In the genomic region with DNA sequence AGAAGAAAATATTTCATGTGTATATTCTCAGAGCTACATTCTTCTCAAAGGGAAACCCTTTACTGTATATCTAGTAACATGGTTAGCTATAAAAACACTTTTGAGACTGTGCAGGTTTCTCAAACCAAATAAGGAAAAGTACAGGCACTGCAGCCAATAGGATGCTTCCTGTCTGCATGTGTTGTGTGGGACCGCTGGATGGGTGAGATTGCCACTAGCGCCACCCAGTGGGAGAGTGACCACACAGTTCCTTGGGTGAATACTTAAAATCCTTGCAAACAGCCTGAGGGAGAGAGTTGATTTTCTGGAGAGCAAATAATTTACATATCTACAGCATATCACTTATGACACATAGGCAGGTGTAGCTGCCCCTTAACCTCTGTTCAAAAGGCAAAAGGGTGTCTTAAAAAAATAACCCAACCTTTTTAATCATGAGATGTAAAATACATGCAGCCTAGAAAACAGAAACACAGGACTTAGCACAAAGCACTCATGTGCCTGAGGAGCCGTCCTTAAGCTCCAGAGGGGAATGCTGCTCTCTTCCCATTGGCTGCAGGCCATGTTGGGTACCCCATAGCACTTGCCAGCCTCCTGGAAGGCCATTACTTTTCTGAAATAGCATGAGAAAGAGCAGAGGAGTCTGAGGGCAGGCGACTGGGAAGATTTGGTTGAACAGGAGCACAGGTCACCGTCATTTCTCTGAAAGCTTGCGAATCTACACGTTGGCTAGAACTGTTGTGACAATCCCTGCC, we compare ENCODE assay signal across 8 mouse cellular contexts. TPM values are rescaled to one million over a fixed set of nuclear protein-coding genes. Genes with fewer than 3 reads are reported as not detected.
DNase-seq lines count a peak whose midpoint lies in the region; ATAC-seq and TF ChIP-seq lines count a peak whose summit lies in the region.

No protein-coding gene starts in this region.

- no peak for ATAC-seq in heart, embryonic 12.5 days (ENCODE audit: insufficient number of reproducible peaks, low FRiP score)

- H3K36me3 ChIP-seq in heart, embryonic 12.5 days, result no peaks in the 10 kb centered on the region; the same call in 1 of the 2 replicates
- H3K36me3 ChIP-seq in testis, adult 2 months (ENCODE audit: control insufficient read depth, insufficient read depth, low read length), result no peaks in the 10 kb centered on the region

- peak; percentile 4 to 20 for DNase-seq in heart, adult 18-20 months
- DNase-seq in Muller cell, postnatal 12 days (ENCODE audit: inconsistent ontology term), result peak; percentile 31
- peak; percentile 60 to 81 for DNase-seq in cerebellum, postnatal 14 days
- DNase-seq in gastrocnemius, postnatal 25 days, result peak; percentile 7
- peak; percentile 51 for DNase-seq in kidney, adult 9 months
- DNase-seq in lung, postnatal 14 days, result peak; percentile 53

- peak; percentile 57; the same call in 1 of the 2 replicates for TF ChIP-seq CTCF in testis, adult 2 months (IDR thresholded peaks at IDR 0.05; ENCODE audit: control insufficient read depth, insufficient read depth, insufficient replicate concordance, low read depth, low read length)

- no peak overlapping the region for H3K27ac ChIP-seq in heart, embryonic 12.5 days (ENCODE audit: poor library complexity, severe bottlenecking)
- no peak overlapping the region for H3K27ac ChIP-seq in testis, adult 2 months (ENCODE audit: control insufficient read depth, insufficient read depth, low read depth, low read length)

- no peaks in the 10 kb centered on the region for H3K4me1 ChIP-seq in heart, embryonic 12.5 days (replicated peaks)
- no peaks in the 10 kb centered on the region for H3K4me1 ChIP-seq in testis, adult 2 months (ENCODE audit: control insufficient read depth, insufficient read depth, low read length)

- no peak overlapping the region for H3K9ac ChIP-seq in heart, embryonic 12.5 days

- WGBS in heart, embryonic 12.5 days, result 58% methylated on average over 7 of the region's 7 CpGs

- no peak for TF ChIP-seq POLR2A in testis, adult 2 months (IDR thresholded peaks at IDR 0.05; ENCODE audit: control insufficient read depth, low read depth, low read length)

- no peak overlapping the region for H3K4me2 ChIP-seq in heart, embryonic 12.5 days

- H3K4me3 ChIP-seq in heart, embryonic 12.5 days, result no peak overlapping the region
- H3K4me3 ChIP-seq in testis, adult 2 months (ENCODE audit: control insufficient read depth, low read depth, low read length), result no peak overlapping the region

- H3K27me3 ChIP-seq in heart, embryonic 12.5 days (replicated peaks), result no peaks in the 10 kb centered on the region
- no peaks in the 10 kb centered on the region for H3K27me3 ChIP-seq in testis, adult 2 months (ENCODE audit: control insufficient read depth, insufficient read depth, low read length)

- no peaks in the 10 kb centered on the region for H3K9me3 ChIP-seq in heart, embryonic 12.5 days (replicated peaks)

RNA-seq across cellular contexts. Expression of a gene that starts 26.6 kb away (rescaled TPM):
- total RNA-seq in heart, adult 18-20 months (2021), result 1 to 10 TPM; 1.1 to 1.6 TPM
- 4.7 and 5.3 TPM in 2 replicates for polyA plus RNA-seq in heart, embryonic 12.5 days (2016; fragmentation: Nextera tagmentation; extraction: Ambion mirVana)
- 1 to 10 TPM in 1 of 2 experiments, under 1 TPM in 1; 0.83 to 1.4 TPM for total RNA-seq in gastrocnemius, postnatal 25 days (2021)
- polyA plus RNA-seq in testis, adult 2 months (2012; rRNA removed), result 1.5 and 2.2 TPM in 2 replicates

Comparison
In these comparisons a context has a peak if more than half of its experiments do, and no peak if none do; other contexts are left out.
1. DNase-seq: peak in every context shown above with its lines; median percentile 70 in cerebellum, postnatal 14 days; 53 in lung, postnatal 14 days; 51 in kidney, adult 9 months; 31 in Muller cell, postnatal 12 days; 12 in heart, adult 18-20 months; 7 in gastrocnemius, postnatal 25 days.